Mouse (Mus musculus) small intestine, adult 2 months (tissue): Measurements from ENCODE around the gene Klhl18. TPM values are rescaled to one million over a fixed set of nuclear protein-coding genes. Genes with fewer than 3 reads are reported as not detected.
"Not testable (repeated sequence)": the region's sequence is repeated elsewhere in the genome, so short reads cannot be mapped to it uniquely, and the experiment has no call there.

Experiments used
- H3K27ac ChIP-seq: fragments of 200-500 bp; 2 replicates; pipeline ENCODE4 v1.5.1; 2012; ENCODE audit warnings: low read depth, low read length, control low read depth, inconsistent platforms; ENCODE audit not compliant: insufficient read depth
- H3K27me3 ChIP-seq: fragments of 200-500 bp; 2 replicates; pipeline ENCODE4 v1.6.1; 2012; ENCODE audit warnings: mild to moderate bottlenecking, moderate library complexity, low read length, inconsistent platforms; ENCODE audit not compliant: control insufficient read depth, insufficient read depth
- H3K36me3 ChIP-seq: fragments of 200-500 bp; 2 replicates; pipeline ENCODE4 v1.6.1; 2012; ENCODE audit warnings: mild to moderate bottlenecking, low read length, control low read depth, inconsistent platforms; ENCODE audit not compliant: control insufficient read depth, insufficient read depth
- H3K4me1 ChIP-seq: fragments of 200-500 bp; 2 replicates; pipeline ENCODE4 v1.6.1; 2012; ENCODE audit warnings: low read length, inconsistent platforms, mixed read lengths; ENCODE audit not compliant: control insufficient read depth, insufficient read depth, insufficient read length
- H3K4me3 ChIP-seq: fragments of 200-500 bp; 2 replicates; pipeline ENCODE4 v1.5.1; 2012; ENCODE audit warnings: low read depth, mild to moderate bottlenecking, control low read depth, inconsistent platforms, low read length, moderate library complexity
- CTCF ChIP-seq: fragments of 200-500 bp; IDR thresholded peaks from 2 replicates; pipeline ENCODE4 v1.5.1; 2012; ENCODE audit warnings: low read depth, mild to moderate bottlenecking, control low read depth, inconsistent platforms, low read length, moderate library complexity, mixed read lengths; ENCODE audit not compliant: insufficient replicate concordance, insufficient read length; ENCODE audit errors: extremely low read depth
- POLR2A ChIP-seq: fragments of 200-500 bp; IDR thresholded peaks from 2 replicates; pipeline ENCODE4 v1.6.1; 2012; ENCODE audit warnings: low read depth, mild to moderate bottlenecking, control low read depth, inconsistent platforms, low read length, moderate library complexity
- WGBS: fragments of 180-500 bp; shearing (Covaris S2); methylation state at CpG from one replicate; pipeline ENCODE4 v1.1.7; 2018; 5-methylcytosine and 5-hydroxymethylcytosine counted together
- polyA plus RNA-seq: library from polyadenylated mRNA; depleted of rRNA; stranded (reverse); fragments of >200 nt; gene quantifications from 2 replicates; pipeline ENCODE4 v1.2.3, GENCODE M21; 2012

Klhl18 gene
- polyA plus RNA-seq, 1 experiment, result 13.7 TPM

GRCm38 (mm10) chr9:110431241-110431640 lies 45.3 kb downstream of the Klhl18 start:
- TF ChIP-seq POLR2A, result no peak
- no peak for TF ChIP-seq CTCF
- no peak overlapping the region for H3K27ac ChIP-seq
- 85% methylated on average over 8 of the region's 8 CpGs for WGBS
- no peaks in the 10 kb centered on the region for H3K27me3 ChIP-seq
- no peak overlapping the region for H3K4me3 ChIP-seq
- H3K36me3 ChIP-seq, result peaks cover 59% of the 10 kb centered on the region
- H3K4me1 ChIP-seq, result no peaks in the 10 kb centered on the region

GRCm38 (mm10) chr9:110419511-110420112 lies 56.9 kb downstream of the Klhl18 start, which contains the start of gene Ngp:
Gene Ngp (plus strand): TSS chr9:110419747.
- H3K4me1 ChIP-seq, result no peaks in the 10 kb centered on the region; the same call in 1 of the 2 replicates
- no peak for TF ChIP-seq CTCF
- TF ChIP-seq POLR2A, result no peak
- WGBS, result 76% methylated on average over 12 of the region's 12 CpGs

GRCm38 (mm10) chr9:110413785-110414184 lies 62.7 kb downstream of the Klhl18 start:
- Histone ChIP-seq H3K27me3 (no peaks in the 10 kb centered on the region), H3K4me1 (no peaks in the 10 kb centered on the region), H3K4me3 (no peak overlapping the region), H3K27ac (no peak overlapping the region), H3K36me3 (no peaks in the 10 kb centered on the region)
- TF ChIP-seq CTCF (peak; percentile 45; the same call in 1 of the 2 replicates), POLR2A (no peak)
- WGBS, result 52% methylated on average over 9 of the region's 9 CpGs

More at GRCm38 (mm10) chr9:110419511-110420112, 56.9 kb downstream of the Klhl18 start, which contains the start of gene Ngp:
- Histone ChIP-seq H3K4me3 (no peak within 1 kb of the TSS), H3K27me3 (no peaks in the 10 kb centered on the region), H3K36me3 (no peaks in the 10 kb centered on the region), H3K27ac (no peak within 1 kb of the TSS)

- 68% methylated on average over 7 of the region's 7 CpGs for WGBS
- TF ChIP-seq POLR2A (no peak), CTCF (no peak)
- no peak overlapping the region for H3K27ac ChIP-seq
- H3K36me3 ChIP-seq, result no peaks in the 10 kb centered on the region
- no peak overlapping the region for H3K4me3 ChIP-seq
- no peaks in the 10 kb centered on the region for H3K27me3 ChIP-seq
- H3K4me1 ChIP-seq, result no peaks in the 10 kb centered on the region
These were observed 63.6 kb downstream of the Klhl18 start for GRCm38 (mm10) chr9:110412926-110413325.

GRCm38 (mm10) chr9:110410908-110411887 lies 65.3 kb downstream of the Klhl18 start:
- TF ChIP-seq CTCF (peak; percentile 79; the same call in 1 of the 2 replicates), POLR2A (no peak)
- Histone ChIP-seq H3K27me3 (no peaks in the 10 kb centered on the region), H3K4me3 (no peak overlapping the region), H3K4me1 (peaks cover 4% of the 10 kb centered on the region), H3K36me3 (no peaks in the 10 kb centered on the region), H3K27ac (no peak overlapping the region)
- 25% methylated on average over 6 of the region's 6 CpGs for WGBS

GRCm38 (mm10) chr9:110408099-110408773 lies 68.3 kb downstream of the Klhl18 start, which contains the start of gene Ptpn23:
Gene Ptpn23 (minus strand): TSS chr9:110408213.
- under 1% methylated on average over 39 of the region's 39 CpGs for WGBS
- Histone ChIP-seq H3K27ac (peak within 1 kb of the TSS; percentile 49), H3K36me3 (0 out of 2 replicates have a peak, but pooled peaks cover 2% of the 10 kb centered on the region), H3K4me3 (peak within 1 kb of the TSS; percentile 74), H3K4me1 (peaks cover 4% of the 10 kb centered on the region), H3K27me3 (no peaks in the 10 kb centered on the region)
- TF ChIP-seq POLR2A (no peak; the same call in 1 of the 2 replicates), CTCF (no peak)

GRCm38 (mm10) chr9:110407311-110408098 lies 69.0 kb downstream of the Klhl18 start:
- TF ChIP-seq POLR2A (no peak), CTCF (no peak)
- Histone ChIP-seq H3K27me3 (no peaks in the 10 kb centered on the region), H3K36me3 (0 out of 2 replicates have a peak, but pooled peaks cover 2% of the 10 kb centered on the region), H3K4me3 (peak overlapping the region; percentile 74), H3K27ac (no peak overlapping the region), H3K4me1 (peaks cover 4% of the 10 kb centered on the region)
- 1% methylated on average over 40 of the region's 41 CpGs for WGBS

GRCm38 (mm10) chr9:110403240-110403639 lies 73.3 kb downstream of the Klhl18 start:
- WGBS, result 87% methylated on average over 4 of the region's 4 CpGs
- H3K27ac ChIP-seq, H3K4me3 ChIP-seq, H3K36me3 ChIP-seq, H3K27me3 ChIP-seq: not testable (repeated sequence)
- H3K4me1 ChIP-seq, result peaks cover 11% of the 10 kb centered on the region
